Mouse (Mus musculus) Muller cell, postnatal 12 days (primary cell): ENCODE data around the gene Gpr176.

Experiments
- DNase-seq: peaks from one replicate; pipeline ENCODE4 v3.0.0-alpha.2; 2015; ENCODE audit errors: inconsistent ontology term

Gpr176 gene

GRCm38 (mm10) chr2:118372901-118373571 lies at the start of gene Gpr176:
TSS of gene Gpr176 (minus strand) at chr2:118373419.
- peak; percentile 74 for DNase-seq

DNA sequence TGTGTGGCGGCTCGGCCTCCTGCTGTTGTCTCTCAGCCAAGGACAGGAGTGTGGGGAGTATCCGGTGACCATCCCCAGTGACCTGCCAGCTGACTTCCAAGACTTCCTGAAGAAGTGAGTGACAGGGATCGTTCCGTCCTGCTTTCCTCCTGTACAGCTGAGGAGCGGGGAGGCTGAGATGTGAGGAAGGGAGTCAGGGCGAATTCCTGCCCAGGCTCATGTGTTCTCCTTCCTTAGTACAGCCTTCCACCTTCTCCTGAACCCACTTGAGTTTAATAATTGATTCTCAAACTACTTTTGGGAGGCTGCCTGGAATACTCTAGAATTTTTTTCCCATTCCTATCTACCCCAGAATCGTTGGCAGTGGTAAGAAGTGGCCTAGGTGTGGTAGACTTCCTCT lies 49.2 kb upstream of the Gpr176 start:
- no peak for DNase-seq

GRCm38 (mm10) chr2:118421951-118422350 lies 48.7 kb upstream of the Gpr176 start:
- DNase-seq = no peak

DNA sequence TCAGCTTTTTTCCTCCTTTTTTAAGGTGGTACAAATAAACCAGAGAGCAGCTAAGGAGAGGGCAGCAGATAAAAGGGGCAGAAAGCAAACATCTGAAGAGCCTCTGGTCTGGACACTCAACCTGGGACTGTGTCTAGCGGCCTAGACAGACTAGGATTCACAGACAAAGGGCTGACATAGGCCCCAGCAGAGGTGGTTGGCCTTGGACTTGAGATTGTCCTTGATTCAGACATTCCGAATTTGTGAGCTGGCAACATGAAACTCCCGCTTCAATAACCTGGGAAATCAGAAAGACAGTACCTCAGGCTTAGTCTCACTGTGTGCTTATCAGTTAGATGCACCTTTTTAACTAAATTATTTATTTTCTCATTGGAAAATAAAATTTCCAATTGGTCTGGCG lies 44.9 kb upstream of the Gpr176 start:
- DNase-seq = no peak

GRCm38 (mm10) chr2:118415601-118416355 lies 42.6 kb upstream of the Gpr176 start:
- no peak for DNase-seq

DNA sequence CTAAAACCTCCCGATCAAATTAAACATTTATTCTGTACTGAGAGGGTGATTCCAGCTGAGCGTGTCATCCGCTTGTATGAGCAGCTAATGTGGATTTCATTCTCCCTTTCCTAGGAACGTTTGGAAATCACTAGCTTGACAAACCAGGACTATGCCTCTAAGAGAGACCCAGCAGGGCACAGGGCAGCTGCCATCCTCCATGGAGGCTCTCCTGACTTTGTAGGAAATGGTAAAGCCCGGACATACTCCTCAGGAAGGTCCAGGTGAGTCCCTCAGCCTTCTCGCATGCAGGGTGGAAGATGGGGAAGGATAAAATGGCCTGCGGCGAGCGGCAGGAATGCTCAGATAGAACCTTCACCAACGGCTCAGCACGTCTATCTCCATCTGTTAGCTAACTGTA lies 39.6 kb upstream of the Gpr176 start:
- DNase-seq = no peak

- peak; percentile 79 for DNase-seq
Measured at GRCm38 (mm10) chr2:118408336-118408895, 35.2 kb upstream of the Gpr176 start.

DNA sequence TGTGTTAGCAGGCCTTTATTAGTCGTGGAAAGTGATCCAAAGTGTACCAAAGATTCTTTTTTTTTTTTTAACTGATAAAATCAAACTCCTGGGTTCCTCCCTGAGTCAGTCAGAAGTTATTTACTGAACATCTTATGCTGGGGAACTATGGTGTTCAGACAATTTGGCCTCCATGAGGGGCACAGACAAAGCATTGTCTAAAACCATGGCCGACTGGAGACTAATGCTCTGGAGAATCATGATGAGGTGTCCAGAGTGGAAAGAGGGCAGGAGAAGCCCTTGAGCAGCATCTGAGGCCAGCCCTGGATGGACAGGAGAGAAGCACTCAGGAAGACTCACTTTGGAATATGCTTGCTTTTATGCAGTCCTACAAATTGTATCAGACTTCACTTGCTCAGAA lies 33.6 kb upstream of the Gpr176 start:
- no peak for DNase-seq

GRCm38 (mm10) chr2:118405568-118405967 lies 32.3 kb upstream of the Gpr176 start:
- DNase-seq = no peak

DNA sequence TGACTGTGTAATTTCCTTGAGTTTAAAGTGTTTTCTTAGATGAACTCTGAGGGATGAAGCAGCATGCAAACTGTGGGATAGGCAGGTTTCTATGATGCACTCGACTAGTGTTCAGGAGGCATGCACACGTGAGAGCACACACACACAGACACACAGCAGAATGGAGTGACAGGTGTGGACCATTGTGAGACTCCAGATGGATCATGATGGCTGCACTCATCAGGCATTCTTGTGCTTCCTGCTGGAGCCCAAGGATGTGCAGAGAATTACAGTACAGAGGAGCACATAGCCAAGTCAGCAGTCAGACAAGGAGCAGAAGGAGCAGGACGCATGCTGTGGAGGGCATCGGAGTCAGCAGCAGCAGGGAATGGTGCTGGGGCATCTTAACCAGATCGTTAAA lies 31.1 kb upstream of the Gpr176 start:
- DNase-seq = no peak

DNA sequence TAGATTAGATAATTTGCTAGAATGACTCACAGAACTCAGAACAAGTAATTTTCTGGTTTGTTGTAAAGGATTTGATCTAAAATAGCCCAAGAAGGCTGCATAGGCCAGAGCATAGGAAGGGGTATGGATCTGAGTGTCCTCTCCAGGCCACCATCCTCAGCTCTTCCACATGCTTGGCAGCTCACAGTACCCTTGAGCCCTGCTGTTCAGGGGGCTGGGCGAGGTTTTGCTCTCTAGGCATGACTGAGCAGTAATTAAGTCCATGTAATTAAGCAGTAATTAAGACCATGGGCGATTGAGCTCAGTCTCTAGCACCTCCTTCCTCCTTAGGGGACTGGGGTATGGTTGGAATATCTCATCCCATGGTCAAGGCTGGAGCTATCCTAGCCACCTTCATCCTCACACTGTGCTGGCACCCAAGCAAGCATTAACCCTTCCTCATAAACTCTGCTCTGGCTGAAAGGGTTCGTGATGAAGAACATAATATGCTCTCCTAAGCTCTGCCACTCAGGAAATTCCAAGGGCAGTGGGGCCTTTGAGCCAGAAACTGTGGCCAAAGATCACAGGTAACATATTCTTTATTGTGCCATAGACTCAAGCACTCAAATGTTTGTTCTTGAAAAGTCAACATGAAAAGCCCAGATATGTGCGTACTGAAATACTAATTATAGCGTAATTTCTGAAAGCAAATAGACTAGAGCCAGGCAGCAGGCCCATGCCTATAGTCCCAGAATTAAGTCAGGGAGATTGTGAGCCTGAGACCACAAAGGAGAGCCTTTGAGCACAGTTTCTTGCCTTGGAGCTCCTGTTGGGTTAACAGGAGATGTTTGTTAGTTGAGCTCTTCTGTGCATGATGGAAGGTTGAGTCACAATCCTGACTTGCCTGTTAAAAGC lies 28.9 kb upstream of the Gpr176 start:
- peak; percentile 3 for DNase-seq

DNA sequence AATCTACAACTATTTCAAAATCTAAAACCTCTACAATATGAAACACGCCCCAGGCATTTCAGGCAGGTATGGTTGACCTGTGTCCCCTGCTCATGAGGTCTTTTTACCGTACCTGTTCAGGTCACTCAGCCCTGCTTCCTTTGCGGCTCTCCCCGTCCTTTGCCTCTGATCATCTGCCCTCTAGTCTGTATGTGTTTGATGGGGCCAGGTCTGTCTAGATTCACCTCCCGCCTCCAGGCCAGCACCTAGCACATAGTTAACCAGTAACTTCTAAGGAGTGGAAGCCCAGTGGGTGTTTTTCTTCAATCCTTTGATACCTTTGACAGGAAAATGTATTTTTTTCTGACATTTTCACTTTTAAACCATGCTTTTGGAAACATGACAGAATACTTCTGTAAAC lies 26.5 kb upstream of the Gpr176 start:
- DNase-seq = no peak

GRCm38 (mm10) chr2:118391201-118391600 lies 18.0 kb upstream of the Gpr176 start:
- no peak for DNase-seq

GRCm38 (mm10) chr2:118390072-118390471 lies 16.9 kb upstream of the Gpr176 start:
- DNase-seq = peak; percentile 60

DNA sequence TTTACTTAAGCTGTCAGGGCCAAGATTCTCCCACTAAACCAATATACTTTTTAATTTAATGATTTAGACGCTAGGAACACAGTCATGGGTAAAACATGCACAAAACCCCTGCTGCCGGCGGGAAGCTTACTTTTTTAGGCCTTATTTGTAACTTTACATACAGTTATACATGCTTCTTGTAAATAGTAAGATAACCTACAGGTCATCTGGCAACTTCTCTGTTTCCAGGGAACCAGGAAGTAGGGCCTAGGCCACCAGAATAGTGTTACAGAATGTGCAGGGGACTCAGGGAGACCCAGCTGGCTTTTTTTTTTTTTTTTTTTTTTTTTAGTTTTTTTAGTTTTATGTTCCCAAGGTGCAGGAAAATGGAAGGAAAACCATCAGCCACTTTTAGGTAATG lies 16.4 kb upstream of the Gpr176 start:
- no peak for DNase-seq

DNA sequence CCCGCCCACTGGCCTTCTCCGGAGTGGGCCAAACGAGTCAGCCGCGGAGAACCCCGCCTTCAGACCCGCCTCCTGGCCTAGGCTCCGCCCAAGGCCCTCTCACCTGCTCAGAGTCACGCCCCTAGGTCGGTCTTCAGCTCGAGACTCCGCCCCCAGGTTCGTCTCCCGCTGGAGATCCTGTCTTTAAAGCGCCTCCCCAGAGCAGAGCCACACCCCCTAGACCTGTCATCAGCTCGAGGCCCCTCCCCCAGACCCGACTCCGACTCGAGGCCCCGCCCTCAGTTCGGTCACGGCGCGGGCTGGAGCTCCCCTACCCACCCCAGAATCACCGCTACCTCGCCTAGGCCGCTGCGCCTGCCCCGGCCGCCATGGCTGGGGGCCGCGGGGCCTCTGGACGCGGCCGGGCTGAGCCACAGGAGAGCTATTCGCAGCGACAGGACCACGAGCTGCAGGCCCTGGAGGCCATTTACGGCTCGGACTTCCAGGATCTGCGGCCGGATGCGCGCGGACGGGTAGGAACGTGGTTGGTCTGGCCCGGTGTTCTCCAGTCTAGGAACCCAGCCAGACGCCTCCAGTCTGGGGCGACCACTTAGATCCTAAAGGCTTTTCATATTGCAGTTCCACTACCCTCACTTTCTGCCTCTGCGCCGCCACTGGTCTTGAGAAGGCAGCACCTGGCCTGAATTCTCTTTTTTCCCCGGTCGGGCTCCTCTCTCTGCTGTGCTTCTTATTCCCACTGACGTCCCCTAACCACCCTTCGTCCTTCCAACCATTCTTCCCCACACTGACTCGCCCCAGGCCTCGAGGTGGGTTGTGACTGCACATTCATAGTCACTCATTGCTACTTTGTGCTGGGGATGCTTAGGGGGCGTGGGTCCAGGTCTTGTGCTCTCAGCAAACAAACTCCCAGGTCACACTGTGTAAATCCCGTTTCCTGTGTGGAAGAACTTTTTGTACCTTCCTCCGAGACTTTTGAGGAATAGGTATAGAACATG lies 15.4 kb upstream of the Gpr176 start, which contains the start of gene Eif2ak4:
Eif2ak4 (plus strand) TSS at position 278 of the 995 bp plus-strand sequence.
- peak; percentile 99 for DNase-seq

DNA sequence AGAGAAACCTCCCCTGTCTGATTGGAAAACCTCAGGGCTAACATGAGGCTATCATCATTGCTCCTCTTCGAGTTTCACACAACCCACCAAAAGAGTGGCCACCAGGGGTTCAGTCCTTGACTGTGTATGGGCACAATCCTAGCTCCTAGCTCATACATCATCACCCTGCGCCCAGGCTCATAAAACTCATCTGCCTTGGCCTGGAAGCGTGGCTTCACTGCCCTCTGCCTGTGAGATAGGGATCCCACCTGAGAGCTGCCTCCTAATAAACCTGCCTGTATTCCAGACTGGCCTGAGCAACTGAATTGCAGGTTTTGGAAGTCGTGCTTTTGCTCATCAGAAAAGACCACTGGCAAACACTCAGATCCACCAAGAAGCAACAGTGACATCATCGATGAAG lies 10.2 kb upstream of the Gpr176 start:
- no peak for DNase-seq

GRCm38 (mm10) chr2:118379756-118380155 lies 6.5 kb upstream of the Gpr176 start:
- peak; percentile 33 for DNase-seq

GRCm38 (mm10) chr2:118375931-118376330 lies 2.7 kb upstream of the Gpr176 start:
- DNase-seq = peak; percentile 17

- DNase-seq = no peak
Measured at GRCm38 (mm10) chr2:118375522-118375921, 2.3 kb upstream of the Gpr176 start.
